ENCODE assay signal across 11 mouse cellular contexts in the genomic region with DNA sequence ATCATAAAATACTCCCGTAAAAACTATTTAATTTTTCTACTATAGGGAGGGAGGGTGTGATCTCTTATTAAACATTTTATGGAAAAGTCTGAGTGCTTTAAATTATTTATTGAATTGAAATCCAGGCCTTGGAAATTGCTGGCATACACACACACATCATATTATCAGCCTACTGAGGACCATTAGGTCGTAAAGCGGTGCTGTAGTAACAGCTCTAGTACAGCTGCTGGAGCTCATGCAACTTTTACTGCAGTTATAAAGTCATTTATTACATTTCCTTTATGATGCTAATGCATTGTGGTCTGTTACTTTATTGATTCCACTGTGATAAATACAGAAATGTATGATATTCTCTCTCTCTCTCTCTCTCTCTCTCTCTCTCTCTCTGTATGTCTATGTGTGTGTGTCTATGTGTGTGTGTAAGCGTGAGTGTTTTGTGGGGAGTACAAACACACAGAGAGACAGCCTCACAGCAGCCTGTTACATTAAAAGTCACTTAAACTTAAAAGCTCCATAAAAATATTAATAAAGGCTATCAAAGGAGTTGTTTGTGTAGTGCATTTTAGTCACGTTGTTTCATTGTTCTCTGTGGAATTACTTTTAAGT.
"Had no signal": no experiment of that assay in that cellular context is flagged by ENCODE, and none has a peak within 500 bp of the region (broad histone marks: within the 10 kb centered on the region; RNA-seq: fewer than 3 reads in every experiment).

No protein-coding gene starts in this region.

- DNase-seq: kidney, adult 18-20 months; kidney, postnatal 14 days; left cerebral cortex, postnatal 4 days; lung, embryonic 14.5 days; lung, postnatal 10 days; lung, postnatal 4 days; thymus, postnatal 14 days had no signal

- H3K4me1 ChIP-seq: liver, embryonic 12.5 days; megakaryocyte, embryonic 14.5 days; midbrain, embryonic 12.5 days had no signal

- H3K9ac ChIP-seq: liver, embryonic 12.5 days; lung, embryonic 14.5 days; midbrain, embryonic 12.5 days had no signal

- H3K27me3 ChIP-seq: liver, embryonic 12.5 days; megakaryocyte, embryonic 14.5 days; midbrain, embryonic 12.5 days had no signal

- H3K27ac ChIP-seq: liver, embryonic 12.5 days; midbrain, embryonic 12.5 days; stomach, postnatal 0 days had no signal

- H3K4me2 ChIP-seq: liver, embryonic 12.5 days; lung, embryonic 14.5 days; midbrain, embryonic 12.5 days had no signal

- H3K4me3 ChIP-seq: liver, embryonic 12.5 days; megakaryocyte, embryonic 14.5 days; midbrain, embryonic 12.5 days had no signal

- H3K9me3 ChIP-seq: liver, embryonic 12.5 days; megakaryocyte, embryonic 14.5 days; midbrain, embryonic 12.5 days had no signal

- H3K36me3 ChIP-seq: liver, embryonic 12.5 days; midbrain, embryonic 12.5 days had no signal

- ATAC-seq: liver, embryonic 12.5 days had no signal
